Mouse (Mus musculus) kidney, postnatal 0 days (tissue): ENCODE measurements around the gene 4931406P16Rik. TPM values are rescaled to one million over a fixed set of nuclear protein-coding genes. Genes with fewer than 3 reads are reported as not detected.

Source experiments
- ATAC-seq: fragments of 200-750 bp; cut with Nextera tagmentation; replicated peaks from 2 replicates; pipeline ENCODE4 v1.8.0; 2017; ENCODE audit warnings: low read depth, moderate number of reproducible peaks, moderate TSS enrichment, moderate library complexity; ENCODE audit not compliant: low FRiP score
- DNase-seq: peaks from one replicate; pipeline ENCODE4 v3.0.0-alpha.2; 2016; ENCODE audit warnings: low spot score
- H3K27ac ChIP-seq: fragments of 300-500 bp; sonication (generic); 2 replicates; pipeline ENCODE4 v1.5.1; 2014; ENCODE audit warnings: mild to moderate bottlenecking
- H3K27me3 ChIP-seq: fragments of 300-500 bp; sonication (generic); 2 replicates; pipeline ENCODE4 v1.6.1; 2014; ENCODE audit warnings: low read length, mixed read lengths; ENCODE audit not compliant: insufficient read depth
- H3K36me3 ChIP-seq: fragments of 300-500 bp; sonication (generic); 2 replicates; pipeline ENCODE4 v1.6.1; 2014; ENCODE audit warnings: low read length, mixed read lengths; ENCODE audit not compliant: insufficient read depth
- H3K4me1 ChIP-seq: fragments of 300-500 bp; sonication (generic); replicated peaks from 2 replicates; pipeline ENCODE4 v1.6.1; 2014; ENCODE audit warnings: antibody characterized with exemption, low read length, mixed read lengths; ENCODE audit not compliant: insufficient read depth
- H3K4me2 ChIP-seq: fragments of 300-500 bp; sonication (generic); 2 replicates; pipeline ENCODE4 v1.6.1; 2014; ENCODE audit warnings: mild to moderate bottlenecking, low read length, moderate library complexity, mixed read lengths
- H3K4me3 ChIP-seq: fragments of 300-500 bp; sonication (generic); replicated peaks from 2 replicates; pipeline ENCODE4 v1.5.1; 2014; ENCODE audit warnings: low read depth, low read length
- H3K9ac ChIP-seq: fragments of 300-500 bp; sonication (generic); 2 replicates; pipeline ENCODE4 v1.6.1; 2014; ENCODE audit warnings: low read depth, low read length
- H3K9me3 ChIP-seq: fragments of 300-500 bp; sonication (generic); replicated peaks from 2 replicates; pipeline ENCODE4 v1.6.1; 2016; ENCODE audit warnings: low read length, inconsistent platforms, mixed read lengths
- CTCF ChIP-seq: IDR thresholded peaks from 2 replicates; pipeline ENCODE4 v1.5.1; 2016; ENCODE audit warnings: antibody characterized with exemption, low read depth, mild to moderate bottlenecking, moderate library complexity
- WGBS: fragments of 180-500 bp; shearing (Covaris S2); extraction: QIAGEN DNeasy Blood & Tissue Kit; methylation state at CpG from one replicate; pipeline ENCODE4 v1.1.7; 2014; 5-methylcytosine and 5-hydroxymethylcytosine counted together
- polyA plus RNA-seq: library from polyadenylated mRNA; unstranded; fragments of >200 nt; fragmentation: Nextera tagmentation; extraction: Ambion mirVana; gene quantifications from 2 replicates; pipeline ENCODE4 v1.2.1, GENCODE M21; 2015

Gene 4931406P16Rik
- polyA plus RNA-seq, 1 experiment from 2014 or later, result 41.2 TPM

- peaks cover 42% of the 10 kb centered on the region for H3K36me3 ChIP-seq
- no peak overlapping the region for H3K9ac ChIP-seq
- ATAC-seq, result no peak
- no peak overlapping the region for H3K4me2 ChIP-seq
- WGBS, result 93% methylated on average over 1 of the region's 1 CpGs
- no peaks in the 10 kb centered on the region for H3K27me3 ChIP-seq
- no peak overlapping the region for H3K4me3 ChIP-seq
- no peaks in the 10 kb centered on the region for H3K4me1 ChIP-seq
- no peaks in the 10 kb centered on the region for H3K9me3 ChIP-seq
- no peak overlapping the region for H3K27ac ChIP-seq
- TF ChIP-seq CTCF, result no peak
- no peak for DNase-seq
Observed at GRCm38 (mm10) chr7:34258407-34258806, 54.9 kb downstream of the 4931406P16Rik start.

- no peak overlapping the region for H3K4me2 ChIP-seq
- H3K9ac ChIP-seq, result no peak overlapping the region
- H3K36me3 ChIP-seq, result peaks cover 33% of the 10 kb centered on the region
- no peaks in the 10 kb centered on the region for H3K27me3 ChIP-seq
- DNase-seq (no peak), ATAC-seq (no peak)
- H3K9me3 ChIP-seq, result no peaks in the 10 kb centered on the region
- no peak overlapping the region for H3K4me3 ChIP-seq
- no peaks in the 10 kb centered on the region for H3K4me1 ChIP-seq
- no peak overlapping the region for H3K27ac ChIP-seq
- TF ChIP-seq CTCF, result no peak
- 76% methylated on average over 9 of the region's 9 CpGs for WGBS
Observed at GRCm38 (mm10) chr7:34257279-34257678, 56.1 kb downstream of the 4931406P16Rik start.

GRCm38 (mm10) chr7:34255916-34256315 is 57.4 kb downstream of the 4931406P16Rik start:
- no peak overlapping the region for H3K4me3 ChIP-seq
- ATAC-seq (no peak), DNase-seq (no peak)
- H3K27me3 ChIP-seq, result no peaks in the 10 kb centered on the region
- no peaks in the 10 kb centered on the region for H3K4me1 ChIP-seq
- H3K9me3 ChIP-seq, result no peaks in the 10 kb centered on the region
- peaks cover 28% of the 10 kb centered on the region; the same call in 1 of the 2 replicates for H3K36me3 ChIP-seq
- H3K4me2 ChIP-seq, result no peak overlapping the region
- H3K9ac ChIP-seq, result no peak overlapping the region
- 94% methylated on average over 1 of the region's 1 CpGs for WGBS
- H3K27ac ChIP-seq, result peak overlapping the region; percentile 25
- no peak for TF ChIP-seq CTCF

GRCm38 (mm10) chr7:34255137-34255536 is 58.2 kb downstream of the 4931406P16Rik start:
- WGBS, result 44% methylated on average over 3 of the region's 3 CpGs
- Histone ChIP-seq H3K9me3 (no peaks in the 10 kb centered on the region), H3K9ac (no peak overlapping the region), H3K4me2 (no peak overlapping the region), H3K27me3 (no peaks in the 10 kb centered on the region), H3K27ac (peak overlapping the region; percentile 72), H3K4me1 (no peaks in the 10 kb centered on the region), H3K4me3 (no peak overlapping the region), H3K36me3 (peaks cover 31% of the 10 kb centered on the region)
- TF ChIP-seq CTCF, result no peak
- DNase-seq (peak; percentile 61), ATAC-seq (no peak)

GRCm38 (mm10) chr7:34252030-34252429 is 61.3 kb downstream of the 4931406P16Rik start:
- Histone ChIP-seq H3K27me3 (no peaks in the 10 kb centered on the region), H3K9ac (no peak overlapping the region), H3K4me2 (no peak overlapping the region), H3K4me1 (no peaks in the 10 kb centered on the region), H3K9me3 (no peaks in the 10 kb centered on the region), H3K4me3 (no peak overlapping the region), H3K36me3 (peaks cover 47% of the 10 kb centered on the region), H3K27ac (no peak overlapping the region)
- 40% methylated on average over 2 of the region's 2 CpGs for WGBS
- peak; percentile 73 for TF ChIP-seq CTCF
- no peak for ATAC-seq
- DNase-seq, result peak; percentile 82

GRCm38 (mm10) chr7:34250738-34251137 is 62.6 kb downstream of the 4931406P16Rik start, which contains the start of gene Gm6096:
Gene Gm6096 (plus strand): TSS chr7:34251038.
- Histone ChIP-seq H3K36me3 (peaks cover 47% of the 10 kb centered on the region), H3K27ac (no peak within 1 kb of the TSS), H3K4me1 (no peaks in the 10 kb centered on the region), H3K27me3 (no peaks in the 10 kb centered on the region), H3K4me3 (no peak within 1 kb of the TSS), H3K4me2 (no peak within 1 kb of the TSS), H3K9ac (no peak within 1 kb of the TSS), H3K9me3 (no peaks in the 10 kb centered on the region)
- WGBS, result 96% methylated on average over 7 of the region's 7 CpGs
- DNase-seq (no peak), ATAC-seq (no peak)
- TF ChIP-seq CTCF, result no peak
